Mouse (Mus musculus) lung, postnatal 25 days (tissue): ENCODE measurements around the gene Mmp11.
A peak's percentile ranks its signal among the peaks of the same experiment; 100 is the strongest.
"Not testable (repeated sequence)": the region's sequence is repeated elsewhere in the genome, so short reads cannot be mapped to it uniquely, and the experiment has no call there.

Experiments used
- DNase-seq: peaks from one replicate; pipeline ENCODE4 v3.0.0; 2022; ENCODE audit warnings: low spot score

Mmp11 gene

GRCm38 (mm10) chr10:75896208-75896607, 40.1 kb downstream of the Mmp11 start:
- no peak for DNase-seq

GRCm38 (mm10) chr10:75895730-75896129, 40.6 kb downstream of the Mmp11 start:
- no peak for DNase-seq

GRCm38 (mm10) chr10:75894601-75895000, 41.7 kb downstream of the Mmp11 start:
- DNase-seq = no peak

DNA sequence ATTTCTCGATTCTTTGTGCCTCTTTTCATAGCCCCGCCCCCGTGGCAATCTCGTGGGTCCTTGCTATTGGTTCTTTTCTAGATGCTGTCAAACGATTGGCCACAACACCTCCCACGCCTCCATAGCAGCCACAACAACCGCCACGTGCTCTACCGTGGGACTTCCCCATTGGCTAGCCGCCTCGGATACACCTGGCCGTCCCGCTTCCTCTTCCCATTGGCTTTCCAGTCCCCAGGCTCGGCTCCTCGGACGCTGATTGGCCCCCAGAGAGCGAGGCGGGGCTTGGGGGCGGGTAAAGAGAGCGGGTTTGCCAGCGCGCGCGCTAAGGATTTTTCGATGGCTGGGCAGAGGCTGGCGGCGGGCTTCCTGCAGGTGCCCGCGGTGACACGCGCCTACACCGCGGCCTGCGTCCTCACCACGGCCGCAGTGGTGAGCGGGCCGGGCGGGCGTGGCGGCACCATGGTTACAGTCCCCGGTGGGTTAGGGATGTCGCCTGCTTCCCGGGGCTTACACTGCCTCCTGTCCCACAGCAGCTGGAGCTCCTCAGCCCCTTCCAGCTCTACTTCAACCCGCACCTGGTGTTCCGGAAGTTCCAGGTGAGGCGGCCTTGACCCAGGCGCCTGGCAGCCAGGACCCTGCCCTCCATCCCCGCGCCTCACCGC, 43.1 kb downstream of the Mmp11 start, which contains the start of gene Derl3:
Gene Derl3, plus strand, starts transcription at position 325 of the 662 bp plus-strand sequence.
- DNase-seq = peak; percentile 96

DNA sequence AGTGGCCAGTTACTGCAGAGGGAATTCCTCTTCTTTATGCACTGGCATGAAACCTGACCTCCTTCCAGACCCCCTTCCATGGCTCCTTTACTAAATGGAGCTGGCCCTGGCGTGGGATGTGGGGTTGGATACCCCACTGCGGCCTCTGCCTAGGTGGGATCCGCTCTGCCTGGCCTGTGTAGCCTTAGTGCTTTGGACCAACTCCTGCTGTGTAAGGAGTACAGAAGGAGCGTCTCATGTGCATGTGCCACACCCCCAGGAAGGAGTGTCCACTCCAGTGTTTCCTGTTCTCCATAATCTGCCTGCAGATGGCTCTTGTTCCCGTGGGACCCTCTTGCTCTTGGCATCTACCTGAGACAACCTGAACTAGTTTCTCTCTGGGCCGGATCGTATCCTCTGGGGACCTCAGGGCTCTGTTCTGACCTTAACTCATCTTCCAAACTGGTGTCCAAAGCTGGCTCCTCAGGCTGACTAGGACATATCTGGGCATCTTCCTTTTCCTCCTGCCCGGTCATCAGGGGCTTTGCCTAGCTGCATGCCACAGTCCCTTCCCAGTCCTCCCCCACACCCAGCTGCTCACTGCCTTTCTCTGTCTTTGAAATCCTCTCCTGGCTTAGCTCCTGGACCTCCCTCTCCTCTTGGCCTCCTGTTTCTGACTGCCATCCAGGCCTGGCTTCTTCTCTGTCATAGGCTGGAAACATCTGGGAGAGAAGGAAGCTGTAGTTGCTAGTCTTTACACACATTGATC, 46.7 kb downstream of the Mmp11 start:
- DNase-seq = no peak

DNA sequence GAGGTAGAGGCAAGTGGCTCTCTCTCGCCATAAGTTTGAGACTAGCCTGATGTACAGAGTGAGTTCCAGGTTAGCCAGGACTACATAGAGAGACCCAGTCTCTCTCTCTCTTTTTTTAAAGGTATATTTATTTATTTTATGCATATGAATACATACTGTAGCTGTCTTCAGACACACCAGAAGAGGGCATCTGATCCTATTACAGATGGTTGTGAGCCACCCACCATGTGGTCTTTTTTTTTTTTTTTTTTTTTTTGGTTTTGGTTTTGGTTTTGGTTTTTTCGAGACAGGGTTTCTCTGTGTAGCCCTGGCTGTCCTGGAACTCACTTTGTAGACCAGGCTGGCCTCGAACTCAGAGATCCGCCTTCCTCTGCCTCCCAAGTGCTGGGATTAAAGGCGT, 48.8 kb downstream of the Mmp11 start:
- not testable (repeated sequence) for DNase-seq

GRCm38 (mm10) chr10:75884742-75885141, 51.6 kb downstream of the Mmp11 start:
- no peak for DNase-seq

DNA sequence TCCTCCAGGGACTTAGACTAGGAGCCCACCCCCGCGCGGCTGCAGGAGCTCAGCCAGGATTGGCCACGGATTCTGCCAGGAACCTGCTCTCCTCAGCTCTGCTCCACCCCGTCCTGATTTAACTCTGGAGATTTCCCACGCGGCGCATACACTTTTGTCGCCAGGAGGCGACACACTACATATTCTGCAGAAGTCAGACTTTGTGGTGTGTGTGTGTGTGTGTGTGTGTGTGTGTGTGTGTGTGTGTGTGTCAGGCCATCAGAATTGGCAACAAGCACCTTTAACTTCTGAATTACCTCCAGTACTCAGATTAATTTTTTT, 53.1 kb downstream of the Mmp11 start:
- DNase-seq = peak; percentile 84

GRCm38 (mm10) chr10:75882433-75883231, 53.7 kb downstream of the Mmp11 start:
- no peak for DNase-seq

- DNase-seq = no peak
These were observed 54.5 kb downstream of the Mmp11 start for GRCm38 (mm10) chr10:75881578-75882432.

DNA sequence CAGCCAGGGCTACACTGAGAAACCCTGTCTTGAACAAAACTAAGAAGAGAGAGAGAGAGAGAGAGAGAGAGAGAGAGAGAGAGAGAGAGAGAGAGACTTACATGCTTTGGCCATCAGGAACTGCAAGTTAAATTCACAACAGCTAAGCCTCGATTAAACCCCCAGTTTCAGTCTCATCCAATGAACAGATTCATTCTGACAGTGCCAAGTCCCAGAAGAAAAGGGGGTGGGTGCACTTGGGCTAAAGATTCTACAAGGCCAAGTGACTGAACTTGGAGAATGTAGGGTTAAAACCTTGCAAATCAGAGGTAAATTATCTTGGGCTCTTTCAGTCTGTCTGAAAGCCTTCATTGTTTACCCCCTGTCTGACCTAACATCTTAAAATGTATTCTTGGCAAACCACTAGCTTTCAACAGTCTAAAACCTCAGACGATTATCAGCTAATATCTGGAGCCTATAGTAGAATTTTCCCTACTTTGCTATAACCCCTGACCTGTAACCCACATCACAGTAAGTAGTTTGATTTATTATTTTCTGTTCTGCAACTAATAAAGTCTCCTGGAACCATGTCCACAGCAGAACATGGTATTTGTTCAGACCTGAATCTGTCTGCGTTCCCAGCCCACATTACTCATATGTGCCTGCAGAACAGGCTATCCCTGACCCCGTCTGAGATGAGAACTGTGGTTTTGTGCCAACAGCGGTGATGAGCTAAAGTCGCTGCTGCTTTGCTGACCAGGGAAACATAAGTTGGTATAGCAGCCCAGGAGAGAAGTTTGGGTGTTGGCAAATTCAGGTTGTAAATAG, 55.3 kb downstream of the Mmp11 start:
- no peak for DNase-seq

DNA sequence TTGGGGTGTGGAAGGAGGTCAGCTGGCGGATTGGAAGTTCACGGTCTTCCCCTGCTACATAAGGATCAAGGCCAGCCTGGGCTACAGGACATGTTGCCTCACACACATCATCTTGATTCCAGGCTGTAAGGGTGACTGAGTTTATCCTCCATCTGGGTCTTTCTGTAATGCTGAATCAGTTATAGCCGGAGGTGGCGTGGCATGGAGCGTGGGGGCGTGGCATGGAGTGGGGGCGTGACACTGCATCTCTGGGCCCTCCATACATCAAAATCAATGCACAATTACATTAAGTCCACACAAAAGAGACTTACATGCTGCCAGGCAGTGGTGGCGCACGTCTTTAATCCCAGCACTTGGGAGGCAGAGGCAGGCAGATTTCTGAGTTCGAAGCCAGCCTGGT, 55.9 kb downstream of the Mmp11 start:
- no peak for DNase-seq

DNA sequence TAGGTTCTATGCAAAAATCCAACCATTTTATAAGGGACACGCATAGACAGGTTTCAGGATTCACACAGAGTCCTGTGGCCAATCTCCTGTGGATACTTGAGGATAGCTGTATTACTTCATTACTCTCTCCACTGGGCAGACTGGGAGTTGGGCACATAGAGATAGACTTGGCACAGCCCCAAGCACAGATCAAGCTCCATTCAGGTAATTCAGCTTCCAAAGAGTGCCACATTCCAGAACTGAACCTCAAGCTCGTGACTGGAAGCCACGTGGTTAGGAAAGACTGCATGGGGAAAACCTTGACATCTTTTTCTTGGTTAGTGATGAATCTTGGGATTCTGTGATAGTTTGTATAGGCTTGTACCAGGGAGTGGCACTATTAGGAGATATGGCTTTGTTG, 57.5 kb downstream of the Mmp11 start:
- DNase-seq = no peak

DNA sequence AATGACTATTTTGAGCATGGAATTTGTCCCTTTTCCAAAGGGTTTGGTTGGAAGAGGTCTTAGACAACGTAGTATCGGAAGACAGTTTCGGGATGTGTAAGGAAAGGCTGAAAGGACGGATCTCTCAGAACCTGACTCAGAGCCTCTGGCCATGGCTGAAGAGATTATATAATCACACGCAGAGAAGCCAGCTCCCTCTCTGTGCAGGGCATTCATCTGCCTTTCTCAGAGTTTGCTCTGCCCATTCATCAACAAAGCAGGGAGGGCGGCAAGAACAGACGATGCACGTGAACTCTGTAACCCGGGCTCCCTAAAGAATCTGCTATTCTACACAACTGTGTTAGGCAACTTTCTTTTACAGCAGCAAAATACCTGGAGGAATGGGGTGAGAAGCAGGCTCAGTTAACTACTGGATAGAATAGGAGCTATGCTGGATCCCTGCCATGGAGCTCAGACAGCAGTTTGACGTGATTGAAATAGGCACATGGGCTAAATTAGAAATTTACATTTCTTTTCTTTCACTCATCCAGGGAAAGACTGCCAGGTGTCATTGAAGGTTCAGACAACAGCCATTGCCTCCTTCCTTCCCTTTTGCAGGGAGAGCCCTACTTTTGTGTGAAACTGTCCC, 62.6 kb downstream of the Mmp11 start:
- no peak for DNase-seq
